Mouse (Mus musculus) midbrain, embryonic 14.5 days (tissue): ENCODE measurements at regions not wholly inside any gene's neighbourhood (a gene's known extent, or its start where the extent isn't known, plus 50 kb on each side); places are given as distances from the start of the nearest gene placed in this dataset.

Experiments
- ATAC-seq: fragments of 200-750 bp; cut with Nextera tagmentation; 2 replicates; pipeline ENCODE4 v1.8.0; 2017; ENCODE audit warnings: moderate number of reproducible peaks, moderate library complexity; ENCODE audit not compliant: low FRiP score, low TSS enrichment
- DNase-seq: peaks from one replicate; pipeline ENCODE4 v3.0.0-alpha.2; 2015
- H3K27ac ChIP-seq: fragments of 300-500 bp; sonication (generic); replicated peaks from 2 replicates; pipeline ENCODE4 v1.5.1; 2014; ENCODE audit warnings: mild to moderate bottlenecking, low read depth, low read length, moderate library complexity
- H3K27me3 ChIP-seq: fragments of 300-500 bp; sonication (generic); 2 replicates; pipeline ENCODE4 v1.6.1; 2014; ENCODE audit warnings: low read length, control low read depth, mixed read lengths; ENCODE audit not compliant: control insufficient read depth, insufficient read depth
- H3K36me3 ChIP-seq: fragments of 300-500 bp; sonication (generic); 2 replicates; pipeline ENCODE4 v1.6.1; 2014; ENCODE audit warnings: low read length, control low read depth; ENCODE audit not compliant: control insufficient read depth, insufficient read depth
- H3K4me1 ChIP-seq: fragments of 300-500 bp; sonication (generic); 2 replicates; pipeline ENCODE4 v1.6.1; 2014; ENCODE audit warnings: mild to moderate bottlenecking, antibody characterized with exemption, low read length, control low read depth; ENCODE audit not compliant: control insufficient read depth, insufficient read depth
- H3K4me2 ChIP-seq: fragments of 300-500 bp; sonication (generic); 2 replicates; pipeline ENCODE4 v1.6.1; 2014; ENCODE audit warnings: mild to moderate bottlenecking, low read length, moderate library complexity
- H3K4me3 ChIP-seq: fragments of 300-500 bp; sonication (generic); replicated peaks from 2 replicates; pipeline ENCODE4 v1.5.1; 2014; ENCODE audit warnings: low read depth, low read length
- H3K9ac ChIP-seq: fragments of 300-500 bp; sonication (generic); replicated peaks from 2 replicates; pipeline ENCODE4 v1.6.1; 2014; ENCODE audit warnings: mild to moderate bottlenecking, low read length, moderate library complexity
- H3K9me3 ChIP-seq: fragments of 300-500 bp; sonication (generic); 2 replicates; pipeline ENCODE4 v1.6.1; 2016; ENCODE audit warnings: low read length, control low read depth, mixed read lengths; ENCODE audit not compliant: control insufficient read depth
- WGBS: fragments of 180-500 bp; shearing (Covaris S2); extraction: QIAGEN DNeasy Blood & Tissue Kit; methylation state at CpG from one replicate; pipeline ENCODE4 v1.1.7; 2014; 5-methylcytosine and 5-hydroxymethylcytosine counted together

GRCm38 (mm10) chr12:26734558-26734897 is 265.5 kb downstream of the Cmpk2 start:
- Histone ChIP-seq H3K27ac (peak overlapping the region; percentile 62), H3K4me1 (peaks cover 10% of the 10 kb centered on the region), H3K9me3 (no peaks in the 10 kb centered on the region), H3K4me2 (peak overlapping the region; percentile 23; the same call in 1 of the 2 replicates), H3K27me3 (no peaks in the 10 kb centered on the region), H3K9ac (no peak overlapping the region), H3K4me3 (no peak overlapping the region), H3K36me3 (no peaks in the 10 kb centered on the region)
- DNase-seq, result peak; percentile 58
- peak; percentile 34; the same call in 1 of the 2 replicates for ATAC-seq
- 27% methylated on average over 3 of the region's 3 CpGs for WGBS

GRCm38 (mm10) chr12:26733822-26734557 is 265.0 kb downstream of the Cmpk2 start:
- 25% methylated on average over 4 of the region's 4 CpGs for WGBS
- DNase-seq (peak; percentile 88), ATAC-seq (peak; percentile 37; the same call in 1 of the 2 replicates)
- peak overlapping the region; percentile 23; the same call in 1 of the 2 replicates for H3K4me2 ChIP-seq
- no peak overlapping the region for H3K9ac ChIP-seq
- no peaks in the 10 kb centered on the region for H3K9me3 ChIP-seq
- no peak overlapping the region for H3K4me3 ChIP-seq
- peak overlapping the region; percentile 62 for H3K27ac ChIP-seq
- no peaks in the 10 kb centered on the region for H3K27me3 ChIP-seq
- no peaks in the 10 kb centered on the region for H3K36me3 ChIP-seq
- peaks cover 10% of the 10 kb centered on the region for H3K4me1 ChIP-seq

- ATAC-seq (no peak), DNase-seq (no peak)
- Histone ChIP-seq H3K36me3 (no peaks in the 10 kb centered on the region), H3K4me3 (no peak overlapping the region), H3K9me3 (no peaks in the 10 kb centered on the region), H3K4me1 (0 out of 2 replicates have a peak, but pooled peaks cover 3% of the 10 kb centered on the region), H3K27ac (no peak overlapping the region), H3K9ac (no peak overlapping the region), H3K27me3 (no peaks in the 10 kb centered on the region), H3K4me2 (no peak overlapping the region)
- 87% methylated on average over 1 of the region's 1 CpGs for WGBS
These were observed 254.4 kb downstream of the Cmpk2 start for GRCm38 (mm10) chr12:26723399-26723798.

GRCm38 (mm10) chr12:26698838-26699237 is 229.8 kb downstream of the Cmpk2 start:
- H3K27ac ChIP-seq, result no peak overlapping the region
- H3K36me3 ChIP-seq, result no peaks in the 10 kb centered on the region
- H3K9ac ChIP-seq, result no peak overlapping the region
- H3K27me3 ChIP-seq, result no peaks in the 10 kb centered on the region
- no peaks in the 10 kb centered on the region for H3K4me1 ChIP-seq
- WGBS, result 73% methylated on average over 1 of the region's 1 CpGs
- no peak for DNase-seq
- no peak overlapping the region for H3K4me3 ChIP-seq
- H3K9me3 ChIP-seq, result no peaks in the 10 kb centered on the region
- ATAC-seq, result no peak
- no peak overlapping the region for H3K4me2 ChIP-seq

- Histone ChIP-seq H3K27ac (no peak overlapping the region; the same call in 1 of the 2 replicates), H3K9me3 (no peaks in the 10 kb centered on the region), H3K4me3 (no peak overlapping the region), H3K4me2 (no peak overlapping the region), H3K4me1 (no peaks in the 10 kb centered on the region), H3K9ac (no peak overlapping the region), H3K36me3 (no peaks in the 10 kb centered on the region), H3K27me3 (no peaks in the 10 kb centered on the region)
- WGBS, result 81% methylated on average over 4 of the region's 4 CpGs
- ATAC-seq, result no peak
- DNase-seq, result peak; percentile 23
These were observed 219.0 kb downstream of the Cmpk2 start for GRCm38 (mm10) chr12:26688048-26688447.

- WGBS, result 71% methylated on average over 3 of the region's 3 CpGs
- peaks cover 5% of the 10 kb centered on the region; the same call in 1 of the 2 replicates for H3K4me1 ChIP-seq
- H3K9me3 ChIP-seq, result no peaks in the 10 kb centered on the region
- H3K4me3 ChIP-seq, result no peak overlapping the region
- no peak overlapping the region for H3K9ac ChIP-seq
- peak overlapping the region; percentile 50; the same call in 1 of the 2 replicates for H3K27ac ChIP-seq
- H3K27me3 ChIP-seq, result no peaks in the 10 kb centered on the region
- no peak for DNase-seq
- ATAC-seq, result peak; percentile 58
- H3K4me2 ChIP-seq, result no peak overlapping the region
- no peaks in the 10 kb centered on the region for H3K36me3 ChIP-seq
These were observed 211.6 kb downstream of the Cmpk2 start for GRCm38 (mm10) chr12:26680568-26680947.

GRCm38 (mm10) chr12:26679887-26680567 is 211.0 kb downstream of the Cmpk2 start:
- H3K9ac ChIP-seq, result no peak overlapping the region
- ATAC-seq, result peak; percentile 63
- DNase-seq, result peak; percentile 57
- no peak overlapping the region for H3K4me3 ChIP-seq
- 39% methylated on average over 9 of the region's 9 CpGs for WGBS
- H3K9me3 ChIP-seq, result no peaks in the 10 kb centered on the region
- H3K27ac ChIP-seq, result peak overlapping the region; percentile 50
- H3K27me3 ChIP-seq, result no peaks in the 10 kb centered on the region
- H3K4me2 ChIP-seq, result no peak overlapping the region
- H3K4me1 ChIP-seq, result peaks cover 5% of the 10 kb centered on the region; the same call in 1 of the 2 replicates
- no peaks in the 10 kb centered on the region for H3K36me3 ChIP-seq

GRCm38 (mm10) chr12:26665466-26665865 is 196.5 kb downstream of the Cmpk2 start:
- Histone ChIP-seq H3K9me3 (no peaks in the 10 kb centered on the region), H3K4me3 (no peak overlapping the region), H3K36me3 (no peaks in the 10 kb centered on the region), H3K4me1 (no peaks in the 10 kb centered on the region), H3K27me3 (no peaks in the 10 kb centered on the region), H3K9ac (no peak overlapping the region), H3K4me2 (no peak overlapping the region), H3K27ac (no peak overlapping the region)
- 80% methylated on average over 4 of the region's 4 CpGs for WGBS
- ATAC-seq (no peak), DNase-seq (no peak)

GRCm38 (mm10) chr12:26654251-26654650 is 185.2 kb downstream of the Cmpk2 start:
- no peak overlapping the region for H3K4me2 ChIP-seq
- H3K36me3 ChIP-seq, result no peaks in the 10 kb centered on the region
- no peak overlapping the region for H3K4me3 ChIP-seq
- no peaks in the 10 kb centered on the region for H3K4me1 ChIP-seq
- no peaks in the 10 kb centered on the region for H3K9me3 ChIP-seq
- H3K9ac ChIP-seq, result no peak overlapping the region
- H3K27ac ChIP-seq, result no peak overlapping the region
- no peaks in the 10 kb centered on the region for H3K27me3 ChIP-seq
- ATAC-seq, result no peak
- DNase-seq, result no peak
- WGBS, result 91% methylated on average over 2 of the region's 2 CpGs
